ENCODE assay signal across 18 mouse cellular contexts in the genomic region with DNA sequence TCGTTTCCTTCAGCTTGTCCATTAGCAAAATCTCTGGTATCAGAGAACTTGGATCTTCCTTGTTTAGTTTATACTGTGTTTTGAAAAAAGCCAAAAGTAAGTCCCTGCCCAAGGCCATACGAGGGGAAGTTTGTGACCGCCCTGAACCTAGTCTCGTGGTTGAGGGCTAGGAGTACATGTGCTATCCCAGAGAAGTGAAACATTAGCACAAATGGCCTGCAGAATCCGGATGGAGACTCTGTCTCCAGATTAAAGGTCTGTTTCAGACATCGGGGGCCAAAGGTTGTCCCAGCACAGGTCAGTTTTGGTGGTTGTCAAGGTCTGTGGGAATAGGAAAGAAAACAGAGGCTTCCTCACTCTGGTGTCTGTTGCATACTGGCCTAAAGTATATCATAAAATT. TPM values are rescaled to one million over a fixed set of nuclear protein-coding genes. Genes with fewer than 3 reads are reported as not detected.
DNase-seq lines count a peak whose midpoint lies in the region; ATAC-seq and TF ChIP-seq lines count a peak whose summit lies in the region.
"Had no signal": no experiment of that assay in that cellular context is flagged by ENCODE, and none has a peak within 500 bp of the region (broad histone marks: within the 10 kb centered on the region; RNA-seq: fewer than 3 reads in every experiment).

No protein-coding gene starts in this region.

- intact Hi-C loops in gastrocnemius, adult 2 months (cut with DNase I): no loop called here
- intact Hi-C loops in gastrocnemius, postnatal 14 days (cut with DNase I; ENCODE audit: low total_unique reads): no loop called here

- DNase-seq in gastrocnemius, adult 2 months: no peak
- DNase-seq in gastrocnemius, postnatal 14 days: no peak
- DNase-seq in layer of hippocampus, adult 2 months (ENCODE audit: low spot score in 2 of 2): no peak
- DNase-seq in layer of hippocampus, adult 9-11 months: no peak
- DNase-seq in embryonic facial prominence, embryonic 14.5 days (ENCODE audit: low spot score): no peak
- DNase-seq in kidney, postnatal 25 days: peak; percentile 76 to 89
- no peak for DNase-seq in thymus, postnatal 14 days
- no peak for DNase-seq in layer of hippocampus, adult 9-10 months (ENCODE audit: low spot score)
- DNase-seq: adrenal gland, postnatal 14 days; cerebellum, postnatal 10 days; gastrocnemius, postnatal 36 days; thymus, adult 2 months had no signal

- H3K4me1 ChIP-seq in embryonic facial prominence, embryonic 14.5 days (ENCODE audit: control insufficient read depth, insufficient read depth, low read length): peaks cover 48% of the 10 kb centered on the region

- ATAC-seq in embryonic facial prominence, embryonic 14.5 days (ENCODE audit: low read depth): no peak

- no peaks in the 10 kb centered on the region for H3K27me3 ChIP-seq in embryonic facial prominence, embryonic 14.5 days (replicated peaks; ENCODE audit: control insufficient read depth, insufficient read depth, low read length)
- H3K27me3 ChIP-seq: CH12.LX; heart, embryonic 13.5 days; hindbrain, embryonic 13.5 days; limb, embryonic 13.5 days; lung, embryonic 15.5 days; neural tube, embryonic 12.5 days had no signal

- no peaks in the 10 kb centered on the region for H3K9me3 ChIP-seq in embryonic facial prominence, embryonic 14.5 days (ENCODE audit: control insufficient read depth, low read length)
- H3K9me3 ChIP-seq: heart, embryonic 13.5 days; hindbrain, embryonic 13.5 days; limb, embryonic 13.5 days; lung, embryonic 15.5 days; neural tube, embryonic 12.5 days had no signal

- no peak for TF ChIP-seq CTCF in gastrocnemius, adult 2 months (IDR thresholded peaks at IDR 0.05)
- TF ChIP-seq CTCF in layer of hippocampus, adult 2 months (conservative IDR thresholded peaks at IDR 0.05): no peak

- WGBS in embryonic facial prominence, embryonic 14.5 days: 86% methylated on average over 6 of the region's 6 CpGs

- H3K36me3 ChIP-seq in embryonic facial prominence, embryonic 14.5 days (ENCODE audit: control insufficient read depth, insufficient read depth, low read length): no peaks in the 10 kb centered on the region
- H3K36me3 ChIP-seq: hindbrain, embryonic 13.5 days; limb, embryonic 13.5 days; lung, embryonic 15.5 days; neural tube, embryonic 12.5 days had no signal

- 0 out of 2 replicates have a peak overlapping the region, but pooled peaks have one; percentile 1 for H3K4me2 ChIP-seq in embryonic facial prominence, embryonic 14.5 days (ENCODE audit: low read depth, low read length)
- H3K4me2 ChIP-seq: heart, embryonic 13.5 days; hindbrain, embryonic 13.5 days; lung, embryonic 15.5 days; neural tube, embryonic 12.5 days had no signal

- H3K9ac ChIP-seq in embryonic facial prominence, embryonic 14.5 days (ENCODE audit: low read depth, low read length): no peak overlapping the region
- H3K9ac ChIP-seq: lung, embryonic 15.5 days; neural tube, embryonic 12.5 days had no signal

- peak overlapping the region; percentile 90 for H3K4me3 ChIP-seq in gastrocnemius, adult 2 months
- H3K4me3 ChIP-seq in layer of hippocampus, adult 2 months: peak overlapping the region; percentile 90; the same call in 1 of the 2 replicates
- no peak overlapping the region for H3K4me3 ChIP-seq in embryonic facial prominence, embryonic 14.5 days (ENCODE audit: low read depth, low read length)
- H3K4me3 ChIP-seq: heart, embryonic 13.5 days; hindbrain, embryonic 13.5 days; limb, embryonic 13.5 days; lung, embryonic 15.5 days; neural tube, embryonic 12.5 days had no signal

- peak overlapping the region; percentile 93 for H3K27ac ChIP-seq in gastrocnemius, adult 2 months
- peak overlapping the region; percentile 90 for H3K27ac ChIP-seq in layer of hippocampus, adult 2 months
- no peak overlapping the region for H3K27ac ChIP-seq in embryonic facial prominence, embryonic 14.5 days (replicated peaks; ENCODE audit: low read depth, low read length)
- H3K27ac ChIP-seq: heart, embryonic 13.5 days; hindbrain, embryonic 13.5 days; limb, embryonic 13.5 days; lung, embryonic 15.5 days; neural tube, embryonic 12.5 days had no signal

RNA-seq across cellular contexts. Expression of gene Tbc1d10a, which starts 2.6 kb away (rescaled TPM):
- total RNA-seq in gastrocnemius, adult 2 months (2021): 1 to 10 TPM; 3.1 to 5.2 TPM
- 1 to 10 TPM; 5.3 to 5.4 TPM for total RNA-seq in gastrocnemius, postnatal 14 days (2021)
- 10 to 100 TPM; 27.3 to 29.4 TPM for total RNA-seq in layer of hippocampus, adult 2 months (2021)
- 30.6 and 31.0 TPM in 2 replicates for polyA plus RNA-seq in embryonic facial prominence, embryonic 14.5 days (2014; fragmentation: Nextera tagmentation; extraction: Ambion mirVana)

RNA-seq across cellular contexts. Expression of gene Castor1, which starts 28.8 kb away (rescaled TPM):
- 1 to 10 TPM; 2.0 to 2.6 TPM for total RNA-seq in gastrocnemius, adult 2 months (2021)
- 1 to 10 TPM; 4.3 to 8.9 TPM for total RNA-seq in gastrocnemius, postnatal 14 days (2021)
- 1 to 10 TPM; 5.3 to 5.8 TPM for total RNA-seq in layer of hippocampus, adult 2 months (2021)
- polyA plus RNA-seq in embryonic facial prominence, embryonic 14.5 days (2014; fragmentation: Nextera tagmentation; extraction: Ambion mirVana): 11.5 and 12.7 TPM in 2 replicates

RNA-seq across cellular contexts. Expression of gene Sf3a1, which starts 29.0 kb away (rescaled TPM):
- 10 to 100 TPM; 13.9 to 19.6 TPM for total RNA-seq in gastrocnemius, adult 2 months (2021)
- 10 to 100 TPM; 17.1 to 22.8 TPM for total RNA-seq in gastrocnemius, postnatal 14 days (2021)
- total RNA-seq in layer of hippocampus, adult 2 months (2021): 10 to 100 TPM; 72.3 to 74.1 TPM
- 51.4 and 54.0 TPM in 2 replicates for polyA plus RNA-seq in embryonic facial prominence, embryonic 14.5 days (2014; fragmentation: Nextera tagmentation; extraction: Ambion mirVana)

RNA-seq across cellular contexts. Expression of gene Ccdc157, which starts 29.1 kb away (rescaled TPM):
- total RNA-seq in gastrocnemius, adult 2 months (2021): 1 to 10 TPM; 3.2 to 3.4 TPM
- 1 to 10 TPM; 3.3 to 5.6 TPM for total RNA-seq in gastrocnemius, postnatal 14 days (2021)
- total RNA-seq in layer of hippocampus, adult 2 months (2021): 10 to 100 TPM; 12.2 to 12.8 TPM
- 6.1 and 6.7 TPM in 2 replicates for polyA plus RNA-seq in embryonic facial prominence, embryonic 14.5 days (2014; fragmentation: Nextera tagmentation; extraction: Ambion mirVana)

RNA-seq across cellular contexts. Expression of gene Osm, which starts 47.0 kb away (rescaled TPM):
- not detected for total RNA-seq in gastrocnemius, adult 2 months (2021)
- not detected for total RNA-seq in gastrocnemius, postnatal 14 days (2021)
- total RNA-seq in layer of hippocampus, adult 2 months (2021): under 1 TPM; 0.15 to 0.20 TPM
- polyA plus RNA-seq in embryonic facial prominence, embryonic 14.5 days (2014; fragmentation: Nextera tagmentation; extraction: Ambion mirVana): 0.12 and 0.17 TPM in 2 replicates
- total RNA-seq: adrenal gland, postnatal 14 days; gastrocnemius, postnatal 36 days had no signal
- polyA plus RNA-seq: heart, embryonic 13.5 days; neural tube, embryonic 12.5 days had no signal

Comparison
In these comparisons a context has a peak if more than half of its experiments do, and no peak if none do; other contexts are left out.
1. DNase-seq: peak in kidney, postnatal 25 days (2 of 2); none in gastrocnemius, adult 2 months (single experiment), gastrocnemius, postnatal 14 days (single experiment), layer of hippocampus, adult 2 months (0 of 2), layer of hippocampus, adult 9-11 months (single experiment), embryonic facial prominence, embryonic 14.5 days (single experiment), thymus, postnatal 14 days (single experiment) and layer of hippocampus, adult 9-10 months (single experiment).
2. RNA of gene Tbc1d10a, which starts 2.6 kb away (total RNA-seq): 27.3 to 29.4 TPM in layer of hippocampus, adult 2 months; 5.3 to 5.4 TPM in gastrocnemius, postnatal 14 days and 3.1 to 5.2 TPM in gastrocnemius, adult 2 months; every median in the first group is over 4 times any median in the second.